Mouse (Mus musculus): Measurements from ENCODE around the gene Prkab1.

The Prkab1 gene

GRCm38 (mm10) chr5:116017391-116017790 is 6.9 kb downstream of the Prkab1 start:
- DNase-seq (ENCODE audit: low spot score) = no peak

GRCm38 (mm10) chr5:116016542-116016941 is 7.8 kb downstream of the Prkab1 start:
- DNase-seq (ENCODE audit: low spot score) = no peak

GRCm38 (mm10) chr5:116014237-116014636 is 10.1 kb downstream of the Prkab1 start:
- no peak for DNase-seq (ENCODE audit: low spot score)

GRCm38 (mm10) chr5:116013821-116014220 is 10.5 kb downstream of the Prkab1 start:
- no peak for DNase-seq (ENCODE audit: low spot score)

- DNase-seq (ENCODE audit: low spot score) = no peak
Measured at GRCm38 (mm10) chr5:116012503-116012902, 11.8 kb downstream of the Prkab1 start.

GRCm38 (mm10) chr5:116011700-116012099 is 12.6 kb downstream of the Prkab1 start:
- no peak for DNase-seq (ENCODE audit: low spot score)

- DNase-seq (ENCODE audit: low spot score) = no peak
Measured at GRCm38 (mm10) chr5:116009884-116010627, 14.3 kb downstream of the Prkab1 start.

- no peak for DNase-seq (ENCODE audit: low spot score)
Measured at GRCm38 (mm10) chr5:116009091-116009851, 15.0 kb downstream of the Prkab1 start.

- DNase-seq (ENCODE audit: low spot score) = no peak
Measured at GRCm38 (mm10) chr5:116007723-116008122, 16.6 kb downstream of the Prkab1 start.

GRCm38 (mm10) chr5:116006324-116007099 is 17.8 kb downstream of the Prkab1 start:
- no peak for DNase-seq (ENCODE audit: low spot score)

GRCm38 (mm10) chr5:116004271-116004670 is 20.0 kb downstream of the Prkab1 start:
- DNase-seq (ENCODE audit: low spot score) = no peak

GRCm38 (mm10) chr5:116003825-116004224 is 20.5 kb downstream of the Prkab1 start:
- DNase-seq (ENCODE audit: low spot score) = no peak

GRCm38 (mm10) chr5:116003154-116003553 is 21.2 kb downstream of the Prkab1 start:
- DNase-seq (ENCODE audit: low spot score) = no peak

- no peak for DNase-seq (ENCODE audit: low spot score)
Measured at GRCm38 (mm10) chr5:115997376-115997775, 26.9 kb downstream of the Prkab1 start.

- DNase-seq (ENCODE audit: low spot score) = no peak
Measured at GRCm38 (mm10) chr5:115994101-115994500, 30.2 kb downstream of the Prkab1 start.

- no peak for DNase-seq (ENCODE audit: low spot score)
Measured at GRCm38 (mm10) chr5:115991717-115992116, 32.6 kb downstream of the Prkab1 start.

- no peak for DNase-seq (ENCODE audit: low spot score)
Measured at GRCm38 (mm10) chr5:115987284-115987683, 37.0 kb downstream of the Prkab1 start.

- no peak for DNase-seq (ENCODE audit: low spot score)
Measured at GRCm38 (mm10) chr5:115985101-115985500, 39.2 kb downstream of the Prkab1 start.

- no peak for DNase-seq (ENCODE audit: low spot score)
Measured at GRCm38 (mm10) chr5:115984392-115984791, 39.9 kb downstream of the Prkab1 start.

- no peak for DNase-seq (ENCODE audit: low spot score)
Measured at GRCm38 (mm10) chr5:115982671-115983373, 41.5 kb downstream of the Prkab1 start.

GRCm38 (mm10) chr5:115980537-115980936 is 43.8 kb downstream of the Prkab1 start:
- DNase-seq (ENCODE audit: low spot score) = no peak

- DNase-seq (ENCODE audit: low spot score) = no peak
Measured at GRCm38 (mm10) chr5:115979134-115979696, 45.1 kb downstream of the Prkab1 start.
